Mouse (Mus musculus): ENCODE data around the gene Ddr2.

- TF ChIP-seq CTCF (IDR thresholded peaks at IDR 0.05; ENCODE audit: low read depth) (no peak), EP300 (IDR thresholded peaks at IDR 0.05; ENCODE audit: low read depth) (no peak)
Measured at GRCm38 (mm10) chr1:170056921-170057320, 53.6 kb downstream of the Ddr2 start.
